Mouse (Mus musculus) MEL (cell line): ENCODE results near the gene Hid1. TPM values are rescaled to one million over a fixed set of nuclear protein-coding genes. Genes with fewer than 3 reads are reported as not detected.

Experiments
- DNase-seq: peaks from one replicate; pipeline ENCODE4 v3.0.0; 2011; ENCODE audit warnings: low read depth, low spot score
- H3K27ac ChIP-seq: 2 replicates; pipeline ENCODE4 v1.5.1; 2012; ENCODE audit warnings: low read depth, mild to moderate bottlenecking, control low read depth, low read length, moderate library complexity; ENCODE audit not compliant: control insufficient read depth
- H3K27me3 ChIP-seq, 2 experiments: fragments of 150-350 bp in 1 of 2; sonication (generic) in 1 of 2; 2 replicates each; pipeline ENCODE4 v1.6.1; 2012; ENCODE audit warnings: low read length in 2 of 2, mild to moderate bottlenecking in 2 of 2, improper control_type of control experiment in 1 of 2, moderate library complexity in 1 of 2; ENCODE audit not compliant: insufficient read depth in 2 of 2, control insufficient read depth in 1 of 2
- H3K36me3 ChIP-seq, 2 experiments: 2 replicates each; pipeline ENCODE4 v1.6.1; 2012 to 2014; ENCODE audit warnings: low read length in 2 of 2, improper control_type of control experiment in 1 of 2, inconsistent platforms in 1 of 2, mild to moderate bottlenecking in 1 of 2; ENCODE audit not compliant: insufficient read depth in 2 of 2, control insufficient read depth in 1 of 2
- H3K4me1 ChIP-seq, 2 experiments: fragments of 150-350 bp in 1 of 2; sonication (generic) in 1 of 2; 2 replicates each; pipeline ENCODE4 v1.6.1; 2012; ENCODE audit warnings: low read length in 2 of 2, improper control_type of control experiment in 1 of 2, mild to moderate bottlenecking in 1 of 2; ENCODE audit not compliant: insufficient read depth in 2 of 2, control insufficient read depth in 1 of 2
- H3K4me3 ChIP-seq, 2 experiments: fragments of 150-350 bp in 1 of 2; sonication (generic) in 1 of 2; 2 replicates each; pipeline ENCODE4 v1.5.1; 2012; ENCODE audit warnings: low read depth in 2 of 2, low read length in 2 of 2, mild to moderate bottlenecking in 2 of 2, moderate library complexity in 2 of 2, control low read depth in 1 of 2, improper control_type of control experiment in 1 of 2; ENCODE audit not compliant: control insufficient read depth in 1 of 2, insufficient read depth in 1 of 2
- H3K79me2 ChIP-seq: 2 replicates; pipeline ENCODE4 v1.6.1; 2012; ENCODE audit warnings: mild to moderate bottlenecking, low read length, moderate library complexity; ENCODE audit not compliant: control insufficient read depth, poor library complexity, insufficient read depth
- H3K9ac ChIP-seq: 2 replicates; pipeline ENCODE4 v1.6.1; 2012; ENCODE audit warnings: low read depth, mild to moderate bottlenecking, control low read depth, low read length, moderate library complexity; ENCODE audit not compliant: control insufficient read depth, poor library complexity, severe bottlenecking
- H3K9me3 ChIP-seq: fragments of 150-350 bp; sonication (generic); replicated peaks from 2 replicates; pipeline ENCODE4 v1.6.1; 2012; ENCODE audit warnings: mild to moderate bottlenecking, low read length, improper control_type of control experiment, moderate library complexity; ENCODE audit not compliant: insufficient read depth
- CTCF ChIP-seq, 3 experiments: IDR thresholded peaks in 2 of 3; conservative IDR thresholded peaks in 1 of 3; 2 replicates each; pipeline ENCODE4 v1.5.1; 2011 to 2012; ENCODE audit warnings: low read length in 3 of 3, low read depth in 2 of 3, mild to moderate bottlenecking in 2 of 3, improper control_type of control experiment in 1 of 3, inconsistent platforms in 1 of 3, mixed read lengths in 1 of 3, moderate library complexity in 1 of 3; ENCODE audit not compliant: control insufficient read depth in 1 of 3, insufficient read depth in 1 of 3, poor library complexity in 1 of 3, severe bottlenecking in 1 of 3
- E2F4 ChIP-seq: IDR thresholded peaks from 2 replicates; pipeline ENCODE4 v1.6.1; 2011; ENCODE audit warnings: low read depth, low read length, improper control_type of control experiment, borderline replicate concordance
- HCFC1 ChIP-seq: IDR thresholded peaks from 2 replicates; pipeline ENCODE4 v1.6.1; 2012; ENCODE audit warnings: low read depth, mild to moderate bottlenecking, inconsistent platforms, low read length, improper control_type of control experiment, moderate library complexity
- MEF2A ChIP-seq: IDR thresholded peaks from 2 replicates; pipeline ENCODE4 v1.6.1; 2014; ENCODE audit warnings: low read depth, mild to moderate bottlenecking, inconsistent platforms, low read length, improper control_type of control experiment; ENCODE audit not compliant: poor library complexity, insufficient replicate concordance, severe bottlenecking; ENCODE audit errors: extremely low read depth
- MYB ChIP-seq: IDR thresholded peaks from 2 replicates; pipeline ENCODE4 v1.6.1; 2011; ENCODE audit warnings: mild to moderate bottlenecking, low read depth, low read length, improper control_type of control experiment
- MYC ChIP-seq: IDR thresholded peaks from 2 replicates; pipeline ENCODE4 v1.6.1; 2011; ENCODE audit warnings: low read depth, mild to moderate bottlenecking, low read length, improper control_type of control experiment, moderate library complexity
- NRF1 ChIP-seq: IDR thresholded peaks from 2 replicates; pipeline ENCODE4 v1.6.1; 2014; ENCODE audit warnings: low read depth, mild to moderate bottlenecking, inconsistent platforms, low read length, improper control_type of control experiment, moderate library complexity; ENCODE audit not compliant: poor library complexity, insufficient read depth, severe bottlenecking
- POLR2AphosphoS5 ChIP-seq: IDR thresholded peaks from 2 replicates; pipeline ENCODE4 v1.6.1; 2012; ENCODE audit warnings: low read depth, borderline replicate concordance, mild to moderate bottlenecking, inconsistent platforms, low read length, moderate library complexity, mixed read lengths
- SIN3A ChIP-seq: IDR thresholded peaks from 2 replicates; pipeline ENCODE4 v1.6.1; 2012; ENCODE audit warnings: low read length, improper control_type of control experiment, inconsistent platforms
- TBP ChIP-seq: IDR thresholded peaks from 2 replicates; pipeline ENCODE4 v1.8.0; 2011; ENCODE audit warnings: low read depth, low read length, improper control_type of control experiment
- ZC3H11A ChIP-seq: IDR thresholded peaks from 2 replicates; pipeline ENCODE4 v1.6.1; 2012; ENCODE audit warnings: low read depth, mild to moderate bottlenecking, inconsistent platforms, low read length, improper control_type of control experiment
- polyA plus RNA-seq, 2 experiments: library from polyadenylated mRNA; stranded (reverse) in 1 of 2; unstranded in 1 of 2; fragments of >175 nt in 1 of 2; fragments of >200 nt in 1 of 2; gene quantifications; 2 replicates each; pipeline versions ENCODE4 v1.2.1 to v1.2.4; 2012; ENCODE audit warnings: low replicate concordance in 2 of 2, low read depth in 1 of 2; ENCODE audit not compliant: insufficient read length in 2 of 2, insufficient read depth in 1 of 2, missing spikeins in 1 of 2
- total RNA-seq: library from RNA; depleted of rRNA; stranded (reverse); fragments of 300-350 nt; gene quantifications from 2 replicates; pipeline ENCODE4 v1.2.3, GENCODE M21; 2012

The Hid1 gene
- total and polyA plus RNA-seq, 3 experiments = 1.1 to 3.0 TPM; not detected in 1

DNA sequence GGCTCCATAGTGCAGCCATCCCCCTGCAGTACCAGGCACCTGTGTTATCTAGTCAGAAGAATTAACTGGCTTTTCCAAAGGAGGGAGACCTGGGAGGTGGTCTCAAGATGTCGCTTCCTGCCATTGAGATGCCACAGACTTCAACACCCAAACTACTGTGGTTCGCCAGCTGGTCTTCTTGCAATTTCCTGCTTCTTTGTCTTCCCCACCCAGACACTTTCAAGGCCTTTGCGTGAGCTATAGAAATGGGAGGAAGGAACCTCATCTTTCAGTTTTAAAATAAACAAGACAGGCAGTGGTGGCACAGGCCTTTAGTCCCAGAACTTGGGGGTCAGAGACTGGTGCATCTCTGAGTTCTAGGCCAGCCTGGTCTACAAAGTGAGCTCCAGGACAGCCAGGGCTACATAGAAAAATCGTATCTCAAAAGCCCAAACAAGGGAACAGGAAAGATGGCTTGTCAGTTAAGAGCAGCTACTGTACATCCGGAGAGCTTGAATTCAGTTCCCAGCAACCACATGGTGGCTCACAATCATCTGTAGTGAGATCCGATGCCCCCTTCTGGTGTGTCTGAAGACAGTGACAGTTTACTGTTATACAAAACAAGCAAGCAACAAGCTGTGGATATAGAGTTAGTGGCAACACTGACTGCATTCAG lies 40.8 kb upstream of the Hid1 start:
- Histone ChIP-seq H3K36me3 (peaks cover 0 to 19% of the 10 kb centered on the region in 2 experiments; a peak in 2 of 4 replicates), H3K9me3 (no peaks in the 10 kb centered on the region), H3K9ac (no peak overlapping the region), H3K4me3 (no peak overlapping the region), H3K27ac (no peak overlapping the region), H3K27me3 (no peaks in the 10 kb centered on the region), H3K79me2 (peaks cover 11% of the 10 kb centered on the region), H3K4me1 (peaks cover 2 to 24% of the 10 kb centered on the region in 2 experiments; a peak in 3 of 4 replicates)
- no peak for DNase-seq
- peak in 2 of 3 experiments; percentile 8 to 28; a peak in 1 of 6 replicates for TF ChIP-seq CTCF (IDR thresholded peaks at IDR 0.05 in 2 of 3, conservative IDR thresholded peaks at IDR 0.05 in 1 of 3; ENCODE audit: control insufficient read depth in 1 of 3, insufficient read depth in 1 of 3, low read depth in 2 of 3, low read length in 3 of 3, poor library complexity in 1 of 3, severe bottlenecking in 1 of 3)
- no peak for TF ChIP-seq MYB
- peak; percentile 75 for TF ChIP-seq TBP

DNA sequence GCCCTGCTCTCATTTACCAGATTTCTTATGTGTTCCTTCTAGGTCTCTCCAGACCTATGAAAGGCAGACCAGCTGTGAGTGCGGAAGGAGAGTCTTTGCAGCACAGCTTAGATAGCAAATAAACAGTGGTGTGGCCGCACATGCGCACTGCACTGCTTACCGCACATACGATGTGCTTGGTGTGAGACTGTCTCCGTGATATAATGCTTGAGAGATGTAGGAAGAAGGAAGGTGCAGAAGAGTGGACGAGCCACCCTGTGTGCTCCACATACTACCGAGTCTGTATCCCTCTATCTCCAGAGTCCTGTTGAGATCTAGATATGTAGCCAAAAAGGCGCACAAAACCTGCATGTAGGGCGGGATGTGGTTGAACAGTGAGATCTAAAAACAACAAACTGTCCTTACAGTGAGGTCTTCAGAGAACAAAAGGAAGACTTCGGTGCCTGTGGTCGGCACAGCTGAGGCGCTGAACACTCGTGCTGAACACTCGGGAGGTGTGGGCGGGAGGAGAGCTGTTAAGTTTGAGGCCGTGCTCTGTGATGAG lies 39.4 kb upstream of the Hid1 start:
- TF ChIP-seq HCFC1 (no peak), ZC3H11A (no peak), MYC (no peak), POLR2AphosphoS5 (no peak), TBP (peak; percentile 63; the same call in 1 of the 2 replicates), MEF2A (no peak), NRF1 (no peak)
- no peak for DNase-seq
- Histone ChIP-seq H3K4me3 (no peak overlapping the region), H3K27ac (no peak overlapping the region), H3K79me2 (peaks cover 10% of the 10 kb centered on the region), H3K4me1 (peaks cover 2 to 34% of the 10 kb centered on the region in 2 experiments; a peak in 3 of 4 replicates), H3K27me3 (no peaks in the 10 kb centered on the region), H3K9ac (no peak overlapping the region), H3K9me3 (no peaks in the 10 kb centered on the region), H3K36me3 (peaks cover 0 to 25% of the 10 kb centered on the region in 2 experiments; a peak in 2 of 4 replicates)

DNA sequence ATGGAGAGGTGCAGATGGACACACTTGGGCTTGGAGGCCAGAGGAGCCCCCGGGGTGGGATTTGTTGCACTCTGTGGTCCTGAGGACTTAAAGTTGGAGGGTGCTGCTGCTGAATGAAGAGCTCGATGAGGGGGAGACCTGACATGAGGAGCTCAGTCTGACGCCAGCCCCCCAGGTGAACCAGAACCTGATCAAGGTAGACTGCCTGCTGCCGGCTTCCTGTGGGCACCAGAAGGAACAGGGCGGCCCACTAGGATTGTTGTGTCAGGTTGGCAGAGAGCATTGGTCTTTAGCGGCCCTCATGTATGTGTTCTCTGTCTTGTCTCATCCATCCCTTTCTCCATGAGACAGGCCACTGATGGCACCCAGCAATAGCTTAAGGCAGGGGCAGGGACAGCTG lies 38.2 kb upstream of the Hid1 start:
- no peak for DNase-seq
- TF ChIP-seq E2F4 = no peak
- no peak for TF ChIP-seq SIN3A

More for the DNA sequence above, 38.2 kb upstream of the Hid1 start:
- Histone ChIP-seq H3K79me2 (peaks cover 10% of the 10 kb centered on the region), H3K27ac (no peak overlapping the region), H3K27me3 (no peaks in the 10 kb centered on the region), H3K36me3 (peaks cover 0 to 15% of the 10 kb centered on the region in 2 experiments; a peak in 2 of 4 replicates), H3K9ac (no peak overlapping the region), H3K9me3 (no peaks in the 10 kb centered on the region), H3K4me1 (peaks cover 2 to 23% of the 10 kb centered on the region in 2 experiments; a peak in 2 of 4 replicates), H3K4me3 (no peak overlapping the region)
